Mouse (Mus musculus): ENCODE measurements around the gene Hdhd5. TPM values are rescaled to one million over a fixed set of nuclear protein-coding genes. Genes with fewer than 3 reads are reported as not detected.

The Hdhd5 gene
- total RNA-seq, 2 experiments from 2014 or later, result 26.2 to 35.9 TPM

DNA sequence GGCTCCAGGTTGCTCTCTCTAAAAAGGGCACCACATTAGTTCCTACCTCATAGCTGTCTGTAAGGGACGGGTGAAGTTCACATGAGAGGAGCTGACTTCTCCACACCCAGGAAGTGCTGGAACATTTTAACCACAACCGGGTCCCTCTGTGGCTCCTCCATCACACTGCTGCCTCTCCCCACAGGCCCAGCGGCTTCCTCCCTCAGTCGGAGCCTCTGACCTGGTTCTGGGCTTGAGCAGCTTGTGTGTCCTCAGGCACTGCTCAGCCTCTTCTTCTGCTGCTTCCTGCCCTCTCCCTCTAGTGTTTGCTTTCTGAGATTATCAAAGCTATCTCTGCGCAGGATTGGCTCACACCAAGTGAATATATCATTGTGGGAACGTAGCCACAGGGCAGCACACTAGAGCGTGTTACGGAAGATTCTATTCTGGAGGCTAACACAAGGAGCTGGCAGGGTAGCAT lies 45.0 kb downstream of the Hdhd5 start:
- DNase-seq (ENCODE audit: extremely low spot score in 1 of 2, low spot score in 1 of 2), result no peak

- no peak for DNase-seq (ENCODE audit: extremely low spot score in 1 of 2, low spot score in 1 of 2)
Measured at GRCm38 (mm10) chr6:120485038-120485437, 46.1 kb downstream of the Hdhd5 start.

GRCm38 (mm10) chr6:120483211-120483626 lies 47.9 kb downstream of the Hdhd5 start:
- peak in 1 of 2 experiments; percentile 59 for DNase-seq (ENCODE audit: extremely low spot score in 1 of 2, low spot score in 1 of 2)

GRCm38 (mm10) chr6:120482756-120483155 lies 48.4 kb downstream of the Hdhd5 start:
- no peak for DNase-seq (ENCODE audit: extremely low spot score in 1 of 2, low spot score in 1 of 2)

DNA sequence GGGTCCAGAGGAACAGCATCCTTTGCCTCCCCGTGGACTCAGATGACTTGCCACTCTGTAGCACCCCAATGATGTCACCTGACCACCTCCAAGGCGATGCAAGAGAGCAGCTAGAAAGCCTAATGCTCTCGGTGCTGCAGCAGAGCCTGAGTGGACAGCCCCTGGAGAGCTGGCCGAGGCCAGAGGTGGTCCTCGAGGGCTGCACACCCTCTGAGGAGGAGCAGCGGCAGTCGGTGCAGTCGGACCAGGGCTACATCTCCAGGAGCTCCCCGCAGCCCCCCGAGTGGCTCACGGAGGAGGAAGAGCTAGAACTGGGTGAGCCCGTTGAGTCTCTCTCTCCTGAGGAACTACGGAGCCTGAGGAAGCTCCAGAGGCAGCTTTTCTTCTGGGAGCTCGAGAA lies 49.1 kb downstream of the Hdhd5 start:
- DNase-seq (ENCODE audit: extremely low spot score in 1 of 2, low spot score in 1 of 2), result no peak

- DNase-seq (ENCODE audit: extremely low spot score in 1 of 2, low spot score in 1 of 2), result no peak
Measured at GRCm38 (mm10) chr6:120481538-120481937, 49.6 kb downstream of the Hdhd5 start.

- DNase-seq (ENCODE audit: extremely low spot score in 1 of 2, low spot score in 1 of 2), result no peak
Measured at GRCm38 (mm10) chr6:120480361-120480760, 50.8 kb downstream of the Hdhd5 start.

- DNase-seq (ENCODE audit: extremely low spot score in 1 of 2, low spot score in 1 of 2), result no peak
Measured at GRCm38 (mm10) chr6:120479302-120479701, 51.8 kb downstream of the Hdhd5 start.

GRCm38 (mm10) chr6:120475288-120475687 lies 55.8 kb downstream of the Hdhd5 start:
- DNase-seq (ENCODE audit: extremely low spot score in 1 of 2, low spot score in 1 of 2), result no peak

GRCm38 (mm10) chr6:120473427-120473826 lies 57.7 kb downstream of the Hdhd5 start:
- DNase-seq (ENCODE audit: extremely low spot score in 1 of 2, low spot score in 1 of 2), result no peak

GRCm38 (mm10) chr6:120472455-120473140 lies 58.5 kb downstream of the Hdhd5 start:
- DNase-seq (ENCODE audit: extremely low spot score in 1 of 2, low spot score in 1 of 2), result no peak

- no peak for DNase-seq (ENCODE audit: extremely low spot score in 1 of 2, low spot score in 1 of 2)
Measured at GRCm38 (mm10) chr6:120471991-120472441, 59.1 kb downstream of the Hdhd5 start.

GRCm38 (mm10) chr6:120470666-120471065 lies 60.5 kb downstream of the Hdhd5 start:
- DNase-seq (ENCODE audit: extremely low spot score in 1 of 2, low spot score in 1 of 2), result no peak

GRCm38 (mm10) chr6:120469770-120470169 lies 61.3 kb downstream of the Hdhd5 start:
- no peak for DNase-seq (ENCODE audit: extremely low spot score in 1 of 2, low spot score in 1 of 2)

DNA sequence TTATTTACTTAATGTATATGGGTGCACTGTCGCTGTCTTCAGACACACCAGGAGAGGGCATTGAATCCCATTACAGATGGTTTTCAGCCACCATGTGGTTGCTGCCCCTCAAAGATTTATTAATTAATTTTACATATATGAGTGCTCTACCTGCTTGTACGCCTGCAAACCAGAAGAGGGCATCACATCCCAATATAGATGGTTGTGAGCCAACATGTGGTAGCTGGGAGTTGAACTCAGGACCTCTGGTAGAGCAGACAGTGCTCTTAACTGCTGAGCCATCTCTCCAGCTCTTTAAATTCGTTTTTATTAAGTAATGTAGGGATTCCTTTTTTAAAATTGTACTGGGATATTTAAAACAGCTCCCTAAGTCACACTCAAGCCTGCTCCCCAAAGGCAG lies 61.9 kb downstream of the Hdhd5 start:
- no peak for DNase-seq (ENCODE audit: extremely low spot score in 1 of 2, low spot score in 1 of 2)

DNA sequence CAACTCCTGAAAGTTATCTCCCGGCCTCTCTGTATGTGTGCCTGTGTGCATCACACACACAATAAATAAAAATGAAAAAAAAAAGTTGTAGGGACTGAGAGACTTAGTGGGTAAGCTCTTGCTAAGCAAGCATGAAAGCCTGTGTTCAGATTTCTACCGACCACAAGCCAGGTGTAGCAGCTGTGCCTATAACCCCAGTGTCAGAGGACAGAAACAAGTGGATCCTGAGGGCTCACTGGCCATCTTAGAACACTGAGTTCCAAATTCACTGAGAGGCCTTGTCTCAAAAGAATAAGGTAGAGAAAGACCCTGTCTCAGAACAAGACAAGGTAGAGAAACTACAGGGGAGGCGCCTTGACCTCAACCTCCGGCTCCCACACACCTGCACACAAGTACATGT lies 62.9 kb downstream of the Hdhd5 start:
- no peak for DNase-seq (ENCODE audit: extremely low spot score in 1 of 2, low spot score in 1 of 2)

- no peak for DNase-seq (ENCODE audit: extremely low spot score in 1 of 2, low spot score in 1 of 2)
Measured at GRCm38 (mm10) chr6:120466609-120467329, 64.3 kb downstream of the Hdhd5 start.

- no peak for DNase-seq (ENCODE audit: extremely low spot score in 1 of 2, low spot score in 1 of 2)
Measured at GRCm38 (mm10) chr6:120465393-120465792, 65.7 kb downstream of the Hdhd5 start.

DNA sequence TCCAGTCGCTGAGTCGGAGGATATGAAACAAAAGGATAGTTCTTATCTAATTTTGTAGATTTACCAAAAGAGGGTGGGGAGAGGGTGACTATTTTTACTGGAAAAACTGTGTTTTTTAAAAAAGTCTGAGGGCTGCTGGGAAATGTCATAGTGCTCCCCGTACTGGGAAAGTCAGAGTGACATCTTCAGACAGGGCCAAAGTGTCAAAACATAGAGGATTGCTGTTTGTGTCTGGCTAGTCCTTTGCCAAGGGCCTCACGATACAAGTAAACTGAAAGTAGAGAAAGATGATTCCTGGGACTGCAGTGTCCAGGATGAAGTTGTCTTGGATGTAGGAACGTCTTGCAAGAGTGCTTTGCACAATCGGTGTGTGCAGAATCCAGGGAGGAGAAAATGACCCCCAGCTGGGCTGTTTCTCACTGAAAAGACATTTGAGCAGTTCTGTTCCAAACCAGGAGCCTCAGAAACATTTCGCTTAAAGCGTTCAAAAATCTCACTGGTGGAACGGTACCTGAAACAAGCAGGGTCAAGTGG lies 66.6 kb downstream of the Hdhd5 start:
- DNase-seq (ENCODE audit: extremely low spot score in 1 of 2, low spot score in 1 of 2), result no peak

GRCm38 (mm10) chr6:120463884-120464283 lies 67.2 kb downstream of the Hdhd5 start:
- no peak for DNase-seq (ENCODE audit: extremely low spot score in 1 of 2, low spot score in 1 of 2)

GRCm38 (mm10) chr6:120463086-120463871 lies 67.8 kb downstream of the Hdhd5 start, which contains the start of gene Il17ra:
Gene Il17ra, plus strand, starts transcription at chr6:120463247.
- peak in 1 of 2 experiments; percentile 50 for DNase-seq (ENCODE audit: extremely low spot score in 1 of 2, low spot score in 1 of 2)

All from layer of hippocampus, postnatal 25 days (tissue).